Mouse (Mus musculus) thymus, adult 2 months (tissue): ENCODE results near the gene Nt5dc3.

Experiments used
- CTCF ChIP-seq: fragments of 200-500 bp; IDR thresholded peaks from 2 replicates; pipeline ENCODE4 v1.5.1; 2012; ENCODE audit warnings: mild to moderate bottlenecking, control low read depth, low read length, moderate library complexity, borderline replicate concordance; ENCODE audit not compliant: control insufficient read depth, poor library complexity, insufficient read depth; ENCODE audit errors: extremely low read depth
- POLR2A ChIP-seq: fragments of 200-500 bp; IDR thresholded peaks from 2 replicates; pipeline ENCODE4 v1.6.1; 2012; ENCODE audit warnings: mild to moderate bottlenecking, low read length, control low read depth, moderate library complexity; ENCODE audit not compliant: control insufficient read depth, poor library complexity, insufficient read depth; ENCODE audit errors: extremely low read depth

DNA sequence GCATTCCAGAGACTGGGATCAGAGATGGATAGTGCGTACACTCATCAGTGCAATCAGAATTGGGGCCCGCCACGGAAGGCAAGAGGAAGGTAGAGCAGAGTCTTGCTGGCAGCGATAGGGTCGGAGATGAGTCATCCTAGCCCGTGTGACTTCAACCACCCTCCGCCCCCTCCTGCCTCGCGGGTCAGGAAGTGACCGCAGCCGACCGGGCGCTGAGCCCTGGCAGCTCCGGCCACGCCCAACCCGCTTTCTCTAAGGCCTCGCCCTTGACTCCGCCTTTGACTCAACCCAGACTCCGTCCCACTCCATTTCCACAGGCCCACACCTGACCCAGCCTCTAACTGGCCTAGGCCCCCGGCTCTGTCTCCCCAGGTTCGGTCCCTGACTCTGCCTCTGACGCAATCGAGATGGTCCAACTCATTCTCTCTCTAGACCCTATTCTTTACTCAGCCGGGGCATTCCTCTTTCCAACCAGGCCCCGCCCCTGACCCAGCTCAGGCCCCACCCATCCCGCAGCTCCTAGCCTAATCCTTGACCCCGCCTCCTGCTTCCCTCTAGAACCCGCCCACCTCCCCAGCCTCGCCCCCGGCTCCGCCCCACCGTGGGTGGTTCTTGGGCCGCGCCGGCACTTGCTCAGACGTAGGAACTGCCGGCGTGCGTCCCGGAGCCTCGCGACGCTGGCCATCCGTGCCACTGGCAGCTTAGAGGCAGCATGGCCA lies at the start of gene Nt5dc3:
- TF ChIP-seq CTCF (peak; percentile 35; the same call in 1 of the 2 replicates), POLR2A (peak; percentile 89)
